Mouse (Mus musculus): Measurements from ENCODE around the gene Mob4. TPM values are rescaled to one million over a fixed set of nuclear protein-coding genes. Genes with fewer than 3 reads are reported as not detected.
A peak's percentile ranks its signal among the peaks of the same experiment; 100 is the strongest.
"Not testable (repeated sequence)": the region's sequence is repeated elsewhere in the genome, so short reads cannot be mapped to it uniquely, and the experiment has no call there.

Mob4 gene
- polyA plus RNA-seq, 1 experiment from 2014 or later: 126 TPM

DNA sequence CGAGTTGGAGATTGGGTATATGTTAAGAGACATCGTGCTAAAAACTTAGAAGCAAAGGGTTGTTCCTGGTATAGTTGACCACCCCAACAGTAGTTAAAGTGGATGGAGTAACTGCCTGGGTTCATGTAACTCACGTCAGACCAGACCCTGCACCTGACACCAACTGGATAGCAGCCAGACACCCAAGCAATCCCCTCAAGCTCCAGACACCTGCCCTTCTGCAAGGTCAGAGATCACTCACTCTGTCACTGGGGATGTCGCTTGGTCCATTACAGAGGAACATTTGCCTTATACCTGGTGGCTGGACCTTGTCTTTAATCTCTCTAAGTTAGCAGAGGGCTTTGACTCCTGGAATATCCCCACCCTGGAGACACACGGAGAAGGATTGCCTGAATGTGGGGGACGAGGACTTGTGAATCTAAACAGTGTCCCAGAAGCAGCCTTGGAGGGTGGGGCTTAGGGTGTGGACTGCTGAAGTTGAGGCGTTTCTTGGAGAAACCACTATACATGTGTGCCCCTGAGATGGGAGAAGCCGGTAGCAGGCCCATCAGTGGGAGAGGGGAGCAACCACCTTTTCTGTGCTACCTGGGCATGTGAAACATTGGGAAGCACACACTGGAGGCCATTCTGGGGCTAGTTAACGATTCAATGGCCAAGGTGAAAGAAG is 24.0 kb upstream of the Mob4 start:
- no peaks in the 10 kb centered on the region for H3K9me3 ChIP-seq (replicated peaks)
- H3K4me1 ChIP-seq: no peaks in the 10 kb centered on the region
- no peaks in the 10 kb centered on the region for H3K27me3 ChIP-seq
- ATAC-seq (ENCODE audit: insufficient number of reproducible peaks, low FRiP score, low TSS enrichment, low read depth): no peak
- no peak overlapping the region for H3K4me3 ChIP-seq (replicated peaks)
- WGBS: 81% methylated on average over 9 of the region's 9 CpGs
- no peak overlapping the region for H3K4me2 ChIP-seq (replicated peaks)
- no peak overlapping the region for H3K9ac ChIP-seq
- H3K27ac ChIP-seq (replicated peaks): no peak overlapping the region
- no peaks in the 10 kb centered on the region for H3K36me3 ChIP-seq

DNA sequence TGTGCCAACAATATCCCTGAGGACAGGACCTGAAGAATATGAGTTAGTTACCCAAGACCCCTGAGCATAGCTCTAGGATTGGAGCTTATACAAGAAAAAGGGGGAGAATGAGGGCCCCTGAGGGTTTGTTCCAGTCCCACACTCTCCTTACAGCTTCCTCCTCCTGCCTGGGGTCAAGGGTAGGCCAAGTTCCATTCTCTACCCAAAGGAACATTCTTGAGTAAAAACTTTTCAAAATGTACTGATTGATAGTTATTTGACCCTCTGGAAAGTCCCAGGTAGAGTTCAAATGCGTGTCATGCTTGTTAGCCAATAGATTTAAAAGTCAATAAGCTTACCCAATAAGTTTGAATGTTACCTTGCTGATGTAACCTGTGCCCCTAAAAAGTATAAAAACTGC is 23.4 kb upstream of the Mob4 start:
- WGBS: 80% methylated on average over 1 of the region's 1 CpGs
- no peaks in the 10 kb centered on the region for H3K4me1 ChIP-seq
- no peak for ATAC-seq (ENCODE audit: insufficient number of reproducible peaks, low FRiP score, low TSS enrichment, low read depth)
- H3K36me3 ChIP-seq: no peaks in the 10 kb centered on the region
- H3K27me3 ChIP-seq: no peaks in the 10 kb centered on the region
- H3K4me3 ChIP-seq (replicated peaks): no peak overlapping the region
- no peaks in the 10 kb centered on the region for H3K9me3 ChIP-seq (replicated peaks)
- H3K9ac ChIP-seq: no peak overlapping the region
- no peak overlapping the region for H3K27ac ChIP-seq (replicated peaks)
- no peak overlapping the region for H3K4me2 ChIP-seq (replicated peaks)

DNA sequence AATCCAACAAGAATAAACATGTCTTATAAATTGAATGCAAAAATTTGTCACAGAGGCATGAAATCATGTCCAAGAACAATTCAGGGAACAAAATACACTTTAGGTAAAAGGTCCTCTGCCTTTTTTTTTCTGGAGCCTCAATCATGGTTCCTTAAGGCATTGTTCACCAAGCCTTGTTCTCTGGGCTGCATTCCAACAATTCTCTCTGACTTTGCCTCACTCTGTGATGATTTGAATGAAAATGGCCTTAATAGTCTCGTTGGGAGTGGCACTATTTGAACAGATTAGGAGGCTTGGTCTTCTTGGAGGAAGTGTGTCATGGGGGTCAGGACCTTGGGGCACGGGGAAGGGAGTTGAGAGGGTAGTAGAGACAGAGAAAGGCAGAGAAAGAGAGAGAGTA is 22.6 kb upstream of the Mob4 start:
- no peak overlapping the region for H3K27ac ChIP-seq (replicated peaks)
- no peak for ATAC-seq (ENCODE audit: insufficient number of reproducible peaks, low FRiP score, low TSS enrichment, low read depth)
- H3K4me1 ChIP-seq: no peaks in the 10 kb centered on the region
- 47% methylated on average over 2 of the region's 2 CpGs for WGBS
- H3K4me3 ChIP-seq (replicated peaks): no peak overlapping the region
- H3K4me2 ChIP-seq (replicated peaks): no peak overlapping the region
- H3K27me3 ChIP-seq: no peaks in the 10 kb centered on the region
- H3K36me3 ChIP-seq: no peaks in the 10 kb centered on the region
- H3K9me3 ChIP-seq (replicated peaks): no peaks in the 10 kb centered on the region
- no peak overlapping the region for H3K9ac ChIP-seq

DNA sequence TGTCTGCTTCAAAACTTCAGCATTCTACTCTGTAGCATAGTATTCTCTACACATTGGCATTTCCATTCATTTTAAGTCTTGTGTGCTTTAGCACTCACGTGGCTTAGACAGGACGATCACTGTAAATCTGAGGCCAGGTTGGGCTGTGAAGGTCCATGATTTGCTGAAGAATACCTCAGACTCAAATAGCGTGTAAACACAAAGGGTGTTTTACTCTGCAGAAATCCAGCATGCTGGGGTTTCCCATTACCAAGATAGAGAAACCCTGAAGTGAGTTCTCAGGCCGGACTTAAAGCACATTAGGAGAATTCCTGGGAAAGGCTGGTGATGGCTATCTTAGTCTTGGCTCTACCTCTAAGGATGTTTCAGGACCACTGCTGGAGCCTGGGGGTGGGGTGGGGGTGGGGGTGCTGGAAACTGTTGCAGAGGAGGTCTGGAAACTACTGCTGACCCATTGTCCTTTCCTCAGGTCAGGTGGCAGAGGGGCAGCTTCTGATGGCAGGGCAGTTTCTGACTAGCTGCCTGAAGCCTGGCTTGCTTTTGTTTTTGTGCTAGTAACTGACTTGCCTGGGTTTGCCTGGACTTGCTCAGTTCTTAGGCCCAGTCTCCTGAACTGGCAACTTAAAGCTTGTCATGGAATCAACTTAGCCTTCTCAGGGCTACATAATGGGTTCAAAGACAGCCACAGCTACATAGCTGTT is 21.8 kb upstream of the Mob4 start:
- Histone ChIP-seq H3K4me3 (replicated peaks) (no peak overlapping the region), H3K27ac (replicated peaks) (no peak overlapping the region), H3K27me3 (no peaks in the 10 kb centered on the region), H3K36me3 (no peaks in the 10 kb centered on the region), H3K4me2 (replicated peaks) (no peak overlapping the region), H3K9ac (no peak overlapping the region), H3K9me3 (replicated peaks) (no peaks in the 10 kb centered on the region), H3K4me1 (no peaks in the 10 kb centered on the region)
- ATAC-seq (ENCODE audit: insufficient number of reproducible peaks, low FRiP score, low TSS enrichment, low read depth): no peak
- 86% methylated on average over 4 of the region's 4 CpGs for WGBS

DNA sequence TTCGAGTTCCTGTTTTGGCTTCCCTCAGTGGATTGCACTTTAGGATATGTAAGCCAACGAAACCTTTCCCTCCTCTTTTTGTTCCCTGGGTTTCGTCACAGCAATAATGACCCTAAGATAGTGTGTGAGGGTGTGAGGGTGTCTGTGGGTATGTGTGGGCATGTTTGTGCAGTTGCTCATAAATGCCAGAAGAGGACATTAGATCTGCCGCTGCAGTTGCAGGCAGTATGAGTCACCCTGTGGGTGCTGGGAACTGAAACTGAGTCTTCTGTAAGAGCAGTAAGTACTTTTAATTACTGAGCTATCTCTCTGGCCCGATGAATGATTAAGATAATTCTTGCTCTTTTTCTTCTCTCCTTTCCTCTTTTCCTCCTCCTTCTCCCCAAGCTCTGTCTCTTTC is 8.0 kb upstream of the Mob4 start:
- 86% methylated on average over 5 of the region's 5 CpGs for WGBS
- Histone ChIP-seq H3K36me3 (no peaks in the 10 kb centered on the region), H3K4me2 (replicated peaks) (no peak overlapping the region), H3K9me3 (replicated peaks) (no peaks in the 10 kb centered on the region), H3K4me1 (no peaks in the 10 kb centered on the region), H3K27ac (replicated peaks) (no peak overlapping the region), H3K9ac (no peak overlapping the region), H3K27me3 (no peaks in the 10 kb centered on the region), H3K4me3 (replicated peaks) (no peak overlapping the region)
- ATAC-seq (ENCODE audit: insufficient number of reproducible peaks, low FRiP score, low TSS enrichment, low read depth): no peak

DNA sequence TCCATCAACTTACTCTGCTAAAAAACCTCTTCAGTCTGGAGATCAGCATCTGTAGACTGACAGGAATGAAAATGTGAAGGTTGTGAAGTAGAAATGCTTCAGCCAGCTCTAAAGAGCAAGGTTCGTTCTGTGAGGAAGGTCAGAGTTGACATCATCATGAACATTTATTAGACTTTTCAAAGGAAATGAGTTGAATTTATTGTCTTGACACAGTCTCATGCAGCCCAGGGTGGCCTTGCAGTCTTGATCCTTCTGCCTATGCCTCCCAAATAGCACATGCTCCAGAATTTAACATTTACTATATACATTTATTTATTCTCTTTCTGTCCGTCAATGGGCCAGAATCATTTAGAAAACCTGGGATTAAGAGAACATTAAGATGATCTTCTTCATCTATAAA is 7.5 kb upstream of the Mob4 start:
- WGBS: 92% methylated on average over 2 of the region's 2 CpGs
- H3K4me2 ChIP-seq (replicated peaks): no peak overlapping the region
- no peaks in the 10 kb centered on the region for H3K9me3 ChIP-seq (replicated peaks)
- no peak overlapping the region for H3K27ac ChIP-seq (replicated peaks)
- H3K4me3 ChIP-seq (replicated peaks): no peak overlapping the region
- no peaks in the 10 kb centered on the region for H3K36me3 ChIP-seq
- no peaks in the 10 kb centered on the region for H3K4me1 ChIP-seq
- no peak for ATAC-seq (ENCODE audit: insufficient number of reproducible peaks, low FRiP score, low TSS enrichment, low read depth)
- H3K9ac ChIP-seq: no peak overlapping the region
- no peaks in the 10 kb centered on the region for H3K27me3 ChIP-seq

DNA sequence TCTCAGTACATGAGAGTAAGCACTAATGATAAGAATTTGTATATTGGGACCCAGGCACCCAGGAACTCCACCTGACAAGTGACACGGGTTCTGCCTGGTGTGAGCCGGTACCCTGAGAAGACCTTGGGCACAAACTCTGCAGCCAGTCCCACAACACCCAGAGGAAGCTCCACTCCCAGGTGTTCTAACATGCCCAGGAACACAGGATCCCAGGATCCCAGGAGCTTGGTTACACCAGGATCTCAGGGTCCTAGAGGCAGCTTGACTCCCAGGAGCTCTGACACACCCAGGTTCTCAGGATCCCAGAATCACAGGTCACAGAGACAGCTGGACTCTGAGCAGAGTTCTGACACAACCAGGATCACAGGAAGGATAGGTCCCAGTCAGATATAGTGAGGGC is 6.9 kb upstream of the Mob4 start:
- not testable (repeated sequence) for H3K4me3 ChIP-seq (replicated peaks); H3K4me2 ChIP-seq (replicated peaks); H3K27me3 ChIP-seq; H3K4me1 ChIP-seq; ATAC-seq (ENCODE audit: insufficient number of reproducible peaks, low FRiP score, low TSS enrichment, low read depth); H3K9ac ChIP-seq; H3K9me3 ChIP-seq (replicated peaks); H3K36me3 ChIP-seq; H3K27ac ChIP-seq (replicated peaks)
- 88% methylated on average over 2 of the region's 2 CpGs for WGBS

DNA sequence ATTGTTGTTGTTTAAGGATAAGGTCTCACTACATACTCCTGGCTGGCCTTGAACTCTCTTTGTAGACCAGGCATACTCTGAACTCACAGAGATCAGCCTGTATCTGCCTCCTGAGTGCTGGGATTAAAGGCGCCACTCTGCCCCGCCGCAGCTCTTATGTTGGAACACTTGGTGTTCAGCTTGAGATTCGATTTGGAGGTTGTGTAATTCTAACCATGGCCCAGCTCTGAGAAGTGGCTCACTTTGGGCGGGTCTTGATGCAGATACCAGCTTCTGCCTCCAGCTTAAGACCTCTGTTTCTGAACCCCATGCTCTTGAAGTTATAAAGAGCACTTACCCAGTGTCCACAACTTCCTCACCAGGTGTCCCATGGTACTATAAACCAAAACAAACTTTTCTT is 1.3 kb upstream of the Mob4 start:
- no peak overlapping the region for H3K9ac ChIP-seq
- H3K9me3 ChIP-seq (replicated peaks): no peaks in the 10 kb centered on the region
- H3K4me1 ChIP-seq: peaks cover 16% of the 10 kb centered on the region
- H3K36me3 ChIP-seq: no peaks in the 10 kb centered on the region
- WGBS: 93% methylated on average over 5 of the region's 5 CpGs
- no peak overlapping the region for H3K27ac ChIP-seq (replicated peaks)
- no peaks in the 10 kb centered on the region for H3K27me3 ChIP-seq
- H3K4me2 ChIP-seq (replicated peaks): no peak overlapping the region
- ATAC-seq (ENCODE audit: insufficient number of reproducible peaks, low FRiP score, low TSS enrichment, low read depth): no peak
- no peak overlapping the region for H3K4me3 ChIP-seq (replicated peaks)

DNA sequence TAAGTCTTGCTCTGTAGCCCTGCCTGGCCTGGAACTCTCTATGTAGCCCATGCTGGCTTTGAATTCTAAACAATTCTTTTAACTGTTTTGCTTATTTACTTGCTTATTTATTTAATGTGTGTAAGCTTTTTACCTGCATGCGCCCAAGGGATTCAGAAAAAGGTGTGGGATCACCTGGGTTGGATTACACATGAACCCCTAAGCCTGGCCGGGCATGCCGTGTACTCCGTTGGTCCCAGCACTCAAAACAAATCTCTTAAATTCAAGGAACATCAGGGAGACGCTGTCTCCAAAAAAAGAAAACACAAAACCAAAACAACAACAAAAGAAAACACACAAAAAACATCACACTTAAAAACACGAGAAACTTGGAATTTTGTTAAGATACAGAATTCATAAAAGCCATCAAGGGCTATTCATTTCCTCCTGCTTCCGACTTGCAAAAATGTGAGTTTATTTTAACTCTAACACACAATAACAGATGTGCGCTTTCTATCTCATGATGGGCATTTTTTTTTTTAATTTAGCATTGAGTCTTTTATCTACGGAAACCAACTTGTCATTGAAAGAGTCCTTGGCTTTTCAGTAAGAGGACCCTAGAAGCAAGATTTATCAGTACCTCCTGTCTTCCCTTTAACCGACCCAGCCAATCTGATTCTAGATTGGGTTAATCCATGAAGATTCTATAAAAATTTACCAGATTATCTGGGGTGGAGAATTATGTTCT is 678 bp upstream of the Mob4 start:
- H3K4me2 ChIP-seq (replicated peaks): peak overlapping the region; percentile 58
- H3K27me3 ChIP-seq: no peaks in the 10 kb centered on the region
- H3K4me3 ChIP-seq (replicated peaks): peak overlapping the region; percentile 100
- 54% methylated on average over 10 of the region's 10 CpGs for WGBS
- no peak for ATAC-seq (ENCODE audit: insufficient number of reproducible peaks, low FRiP score, low TSS enrichment, low read depth)
- H3K4me1 ChIP-seq: peaks cover 16% of the 10 kb centered on the region
- no peaks in the 10 kb centered on the region for H3K9me3 ChIP-seq (replicated peaks)
- peak overlapping the region; percentile 98 for H3K27ac ChIP-seq (replicated peaks)
- peak overlapping the region; percentile 98 for H3K9ac ChIP-seq
- no peaks in the 10 kb centered on the region for H3K36me3 ChIP-seq

DNA sequence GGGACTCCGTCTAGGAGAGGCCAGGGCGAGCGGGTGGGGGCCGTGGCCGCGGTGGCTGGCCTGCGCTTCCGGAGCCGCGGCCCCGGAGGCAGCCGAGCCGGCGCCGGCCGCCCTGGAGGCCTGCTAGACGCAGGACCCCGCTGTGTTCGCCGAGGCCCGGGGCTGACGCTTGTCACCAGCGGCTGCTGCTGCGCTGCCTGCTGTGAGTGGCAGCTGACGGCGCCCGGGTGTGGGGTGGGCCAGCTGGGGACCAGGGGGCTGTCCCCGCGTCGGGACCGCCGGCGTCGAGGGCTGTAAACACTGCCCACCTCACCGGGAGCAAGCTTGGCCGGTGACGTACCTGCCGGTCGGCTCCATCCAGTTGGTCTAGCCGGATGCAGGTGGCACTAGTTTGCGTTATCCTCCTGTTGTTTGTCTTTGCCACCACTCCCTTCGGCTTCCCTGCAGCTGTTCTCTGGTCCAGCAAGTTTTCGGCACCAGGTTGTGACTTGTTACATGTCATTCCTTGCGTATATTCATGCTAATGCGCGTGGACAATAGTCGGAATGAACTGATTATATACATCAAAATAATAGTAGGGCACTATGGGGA is 488 bp downstream of the Mob4 start:
- no peaks in the 10 kb centered on the region for H3K27me3 ChIP-seq
- peak overlapping the region; percentile 58 for H3K4me2 ChIP-seq (replicated peaks)
- no peaks in the 10 kb centered on the region for H3K36me3 ChIP-seq
- H3K27ac ChIP-seq (replicated peaks): peak overlapping the region; percentile 98
- H3K4me3 ChIP-seq (replicated peaks): peak overlapping the region; percentile 100
- H3K4me1 ChIP-seq: peaks cover 16% of the 10 kb centered on the region
- 0% methylated on average over 47 of the region's 47 CpGs for WGBS
- no peaks in the 10 kb centered on the region for H3K9me3 ChIP-seq (replicated peaks)
- peak; percentile 84 for ATAC-seq (ENCODE audit: insufficient number of reproducible peaks, low FRiP score, low TSS enrichment, low read depth)
- peak overlapping the region; percentile 98 for H3K9ac ChIP-seq

DNA sequence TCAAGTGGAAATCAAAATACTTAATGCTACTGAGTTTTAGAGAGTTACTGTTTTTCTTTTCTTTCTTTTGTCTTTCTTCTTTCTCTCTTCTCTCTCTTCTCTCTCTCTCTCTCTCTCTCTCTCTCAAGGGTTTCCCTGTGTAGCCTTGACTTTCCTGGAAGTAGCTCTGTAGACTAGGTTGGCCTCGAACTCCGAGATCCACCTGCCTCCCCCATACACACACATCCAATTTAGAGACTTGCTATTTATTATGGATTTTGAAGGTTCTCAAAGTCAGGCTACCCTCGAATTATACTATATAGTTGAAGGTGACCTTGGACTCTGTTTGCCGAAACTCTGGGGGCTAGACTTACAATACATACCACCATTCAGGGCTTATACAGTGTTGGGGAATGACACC is 1.3 kb downstream of the Mob4 start:
- no peaks in the 10 kb centered on the region for H3K9me3 ChIP-seq (replicated peaks)
- H3K9ac ChIP-seq: peak overlapping the region; percentile 98; the same call in 1 of the 2 replicates
- H3K4me2 ChIP-seq (replicated peaks): peak overlapping the region; percentile 58
- 66% methylated on average over 4 of the region's 4 CpGs for WGBS
- H3K4me3 ChIP-seq (replicated peaks): peak overlapping the region; percentile 100
- no peaks in the 10 kb centered on the region for H3K27me3 ChIP-seq
- peak overlapping the region; percentile 98; the same call in 1 of the 2 replicates for H3K27ac ChIP-seq (replicated peaks)
- no peak for ATAC-seq (ENCODE audit: insufficient number of reproducible peaks, low FRiP score, low TSS enrichment, low read depth)
- no peaks in the 10 kb centered on the region for H3K36me3 ChIP-seq
- peaks cover 16% of the 10 kb centered on the region for H3K4me1 ChIP-seq
